Mouse (Mus musculus) embryonic fibroblast, embryonic 13.5 days (primary cell): ENCODE measurements around the gene Gm20388. TPM values are rescaled to one million over a fixed set of nuclear protein-coding genes. Genes with fewer than 3 reads are reported as not detected.
"Not testable (repeated sequence)": the region's sequence is repeated elsewhere in the genome, so short reads cannot be mapped to it uniquely, and the experiment has no call there.

Source experiments
- H3K27ac ChIP-seq: 2 replicates; pipeline ENCODE4 v1.5.1; 2012; ENCODE audit warnings: low read length, control low read depth, inconsistent platforms; ENCODE audit not compliant: insufficient read depth
- H3K4me1 ChIP-seq: 2 replicates; pipeline ENCODE4 v1.6.1; 2011; ENCODE audit warnings: low read length; ENCODE audit not compliant: control insufficient read depth, insufficient read depth
- H3K4me3 ChIP-seq: 2 replicates; pipeline ENCODE4 v1.5.1; 2011; ENCODE audit warnings: mild to moderate bottlenecking, control low read depth, low read length; ENCODE audit not compliant: insufficient read depth
- CTCF ChIP-seq: IDR thresholded peaks from 2 replicates; pipeline ENCODE4 v1.5.1; 2011; ENCODE audit warnings: mild to moderate bottlenecking, control low read depth, low read length, moderate library complexity, borderline replicate concordance; ENCODE audit not compliant: insufficient read depth
- POLR2A ChIP-seq: IDR thresholded peaks from 2 replicates; pipeline ENCODE4 v1.6.1; 2011; ENCODE audit warnings: low read depth, mild to moderate bottlenecking, control low read depth, low read length, moderate library complexity
- polyA plus RNA-seq: library from polyadenylated mRNA; stranded (reverse); fragments of >200 nt; gene quantifications from 2 replicates; pipeline ENCODE4 v1.2.4, GENCODE M21; 2011; ENCODE audit warnings: low read depth; ENCODE audit not compliant: missing spikeins, insufficient read length

Gene Gm20388
- polyA plus RNA-seq, 1 experiment: 82.8 TPM

- Histone ChIP-seq H3K4me3 (no peak overlapping the region), H3K27ac (no peak overlapping the region), H3K4me1 (peaks cover 8% of the 10 kb centered on the region; the same call in 1 of the 2 replicates)
- TF ChIP-seq CTCF: no peak
- no peak for TF ChIP-seq POLR2A
Observed at GRCm38 (mm10) chr8:123191908-123192307, 3281.3 kb downstream of the Gm20388 start.

DNA sequence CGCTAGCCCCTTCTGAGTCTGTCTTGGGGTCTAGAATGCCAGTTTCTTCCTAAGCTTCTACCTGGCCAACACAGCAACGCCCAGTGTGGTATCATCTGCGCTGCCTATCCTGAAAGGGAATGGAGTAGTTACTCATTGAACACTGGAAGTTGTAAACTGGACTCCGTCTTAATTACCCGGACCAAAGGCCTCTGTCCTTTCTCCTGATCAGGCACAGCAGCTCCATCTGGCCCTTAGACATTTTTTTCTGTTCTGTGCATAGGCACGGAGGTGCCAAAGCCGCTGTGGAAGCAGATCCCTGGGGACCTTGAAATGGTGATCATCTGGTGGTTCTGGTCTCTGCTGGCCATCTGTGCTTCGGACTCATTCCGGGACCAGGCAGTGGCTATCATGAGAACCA lies 3283.1 kb downstream of the Gm20388 start:
- no peak overlapping the region for H3K27ac ChIP-seq
- no peaks in the 10 kb centered on the region for H3K4me1 ChIP-seq
- TF ChIP-seq POLR2A (no peak), CTCF (no peak)
- no peak overlapping the region for H3K4me3 ChIP-seq

DNA sequence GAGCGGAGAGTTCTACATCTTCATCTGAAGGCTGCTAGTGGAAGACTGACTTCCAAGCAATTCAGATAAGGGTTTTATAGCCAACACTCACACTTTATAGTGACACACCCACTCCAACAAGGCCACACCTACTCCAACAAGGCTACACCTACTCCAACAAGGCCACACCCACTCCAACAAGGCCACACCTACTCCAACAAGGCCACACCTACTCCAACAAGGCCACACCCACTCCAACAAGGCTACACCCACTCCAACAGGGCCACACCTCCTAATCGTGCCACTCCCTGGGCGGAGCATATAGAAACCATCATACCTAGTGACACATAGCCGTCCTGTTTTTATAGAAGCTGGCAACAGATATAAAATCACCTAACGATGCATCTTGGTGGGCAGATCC lies 3286.4 kb downstream of the Gm20388 start:
- not testable (repeated sequence) for H3K27ac ChIP-seq, H3K4me1 ChIP-seq, H3K4me3 ChIP-seq

GRCm38 (mm10) chr8:123199864-123200263 lies 3289.2 kb downstream of the Gm20388 start:
- Histone ChIP-seq H3K4me3 (no peak overlapping the region), H3K4me1 (no peaks in the 10 kb centered on the region), H3K27ac (no peak overlapping the region)
- TF ChIP-seq CTCF: no peak
- TF ChIP-seq POLR2A: no peak

DNA sequence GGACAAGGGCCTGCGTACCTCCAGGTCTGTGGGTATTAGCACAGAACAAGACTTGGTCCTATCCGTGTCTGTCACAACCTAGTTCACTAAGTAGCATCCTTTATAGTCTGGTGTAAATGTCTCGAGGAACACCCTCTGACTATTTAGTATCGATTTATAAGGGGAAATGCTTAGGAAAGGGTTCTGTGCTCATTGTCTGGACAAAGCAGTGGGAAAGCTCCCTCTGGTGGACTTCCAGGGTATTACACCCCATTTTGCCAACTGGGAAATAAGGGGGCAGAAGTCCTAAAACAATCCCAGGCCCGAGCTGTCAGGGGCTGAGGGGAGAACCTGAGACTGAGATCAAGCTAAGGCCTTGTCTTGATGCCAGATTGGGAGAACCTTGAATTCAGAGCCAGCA lies 3291.6 kb downstream of the Gm20388 start:
- no peak overlapping the region for H3K4me3 ChIP-seq
- H3K27ac ChIP-seq: no peak overlapping the region
- TF ChIP-seq CTCF: 0 out of 2 replicates have a peak, but pooled peaks have one; percentile 12
- TF ChIP-seq POLR2A: no peak
- no peaks in the 10 kb centered on the region for H3K4me1 ChIP-seq

GRCm38 (mm10) chr8:123203571-123203970 lies 3292.9 kb downstream of the Gm20388 start:
- TF ChIP-seq CTCF (no peak), POLR2A (no peak)

GRCm38 (mm10) chr8:123211876-123212275 lies 3301.2 kb downstream of the Gm20388 start:
- TF ChIP-seq POLR2A: no peak
- TF ChIP-seq CTCF: no peak
- Histone ChIP-seq H3K4me3 (peak overlapping the region; percentile 99), H3K27ac (no peak overlapping the region), H3K4me1 (0 out of 2 replicates have a peak, but pooled peaks cover 6% of the 10 kb centered on the region)

More at GRCm38 (mm10) chr8:123203571-123203970, 3292.9 kb downstream of the Gm20388 start:
- Histone ChIP-seq H3K4me3 (no peak overlapping the region), H3K4me1 (no peaks in the 10 kb centered on the region), H3K27ac (no peak overlapping the region)

- Histone ChIP-seq H3K27ac (peak within 1 kb of the TSS; percentile 35; the same call in 1 of the 2 replicates), H3K4me3 (peak within 1 kb of the TSS; percentile 99), H3K4me1 (0 out of 2 replicates have a peak, but pooled peaks cover 6% of the 10 kb centered on the region)
- no peak for TF ChIP-seq CTCF
- peak; percentile 79 for TF ChIP-seq POLR2A
Observed at GRCm38 (mm10) chr8:123212321-123213117, 3301.9 kb downstream of the Gm20388 start, which contains the start of the genes Chmp1a and Spata33. TSS of gene Chmp1a (minus strand) at chr8:123212763. TSS of gene Spata33 (plus strand) at chr8:123212832.

DNA sequence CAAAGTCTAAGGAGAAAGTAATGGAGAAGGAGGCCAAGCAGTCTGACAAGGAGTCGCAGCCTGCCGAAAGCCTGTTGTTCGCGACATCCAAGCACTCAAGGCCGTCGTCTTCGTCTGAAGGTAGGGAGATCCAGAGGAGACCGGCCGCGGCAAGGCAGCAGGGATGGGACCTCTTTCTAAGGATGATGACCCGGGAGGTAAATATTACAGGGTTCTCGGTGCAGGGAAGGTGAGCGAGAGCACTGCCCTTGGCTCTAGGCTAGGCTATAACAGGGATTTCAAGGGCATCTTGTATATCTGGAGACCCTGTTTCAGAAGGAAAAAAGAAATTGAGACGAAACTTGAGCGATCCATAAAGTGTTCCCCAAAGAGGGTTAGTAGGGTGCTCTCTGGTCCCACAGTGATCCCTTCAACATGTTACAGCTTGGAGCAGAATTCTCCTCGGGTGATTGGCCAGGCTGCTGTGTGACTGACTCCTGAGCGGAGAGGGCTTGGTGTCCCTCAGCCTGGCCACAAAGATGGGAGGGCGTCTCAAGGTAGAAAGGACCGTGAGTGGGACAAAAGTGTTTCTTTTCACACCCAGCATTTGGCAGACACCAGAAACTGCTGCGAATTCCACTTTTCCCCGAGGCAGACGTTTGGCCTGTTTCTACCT lies 3302.6 kb downstream of the Gm20388 start:
- peak overlapping the region; percentile 35; the same call in 1 of the 2 replicates for H3K27ac ChIP-seq
- H3K4me1 ChIP-seq: 0 out of 2 replicates have a peak, but pooled peaks cover 6% of the 10 kb centered on the region
- H3K4me3 ChIP-seq: peak overlapping the region; percentile 60
- TF ChIP-seq CTCF: no peak
- TF ChIP-seq POLR2A: 0 out of 2 replicates have a peak, but pooled peaks have one; percentile 43

DNA sequence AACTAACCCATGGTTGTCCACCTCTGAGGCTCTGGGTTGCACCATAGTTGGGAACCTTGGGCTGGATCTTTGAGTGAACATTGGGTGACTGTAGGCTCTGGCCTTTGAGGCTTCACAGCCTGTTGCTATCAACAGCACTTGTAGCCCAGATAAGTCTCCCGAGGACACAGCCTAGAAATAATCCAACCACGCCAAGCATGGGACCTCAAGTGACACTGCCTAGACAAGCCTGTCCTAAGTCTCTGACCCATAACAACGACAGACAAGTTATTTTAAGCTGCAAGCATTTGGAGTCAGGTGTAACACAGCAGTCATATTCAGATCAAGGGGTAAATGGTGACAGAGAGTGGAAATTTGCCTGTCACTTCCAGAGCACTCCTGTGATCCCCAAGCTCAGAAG lies 3304.8 kb downstream of the Gm20388 start:
- H3K4me3 ChIP-seq: no peak overlapping the region
- no peak for TF ChIP-seq POLR2A
- TF ChIP-seq CTCF: no peak
- H3K4me1 ChIP-seq: 0 out of 2 replicates have a peak, but pooled peaks cover 6% of the 10 kb centered on the region
- H3K27ac ChIP-seq: no peak overlapping the region

GRCm38 (mm10) chr8:123220917-123221316 lies 3310.3 kb downstream of the Gm20388 start:
- TF ChIP-seq CTCF (no peak), POLR2A (no peak)
- Histone ChIP-seq H3K4me3 (no peak overlapping the region), H3K4me1 (0 out of 2 replicates have a peak, but pooled peaks cover 4% of the 10 kb centered on the region), H3K27ac (no peak overlapping the region)
